Mouse (Mus musculus): ENCODE results near the gene Nup214.

DNA sequence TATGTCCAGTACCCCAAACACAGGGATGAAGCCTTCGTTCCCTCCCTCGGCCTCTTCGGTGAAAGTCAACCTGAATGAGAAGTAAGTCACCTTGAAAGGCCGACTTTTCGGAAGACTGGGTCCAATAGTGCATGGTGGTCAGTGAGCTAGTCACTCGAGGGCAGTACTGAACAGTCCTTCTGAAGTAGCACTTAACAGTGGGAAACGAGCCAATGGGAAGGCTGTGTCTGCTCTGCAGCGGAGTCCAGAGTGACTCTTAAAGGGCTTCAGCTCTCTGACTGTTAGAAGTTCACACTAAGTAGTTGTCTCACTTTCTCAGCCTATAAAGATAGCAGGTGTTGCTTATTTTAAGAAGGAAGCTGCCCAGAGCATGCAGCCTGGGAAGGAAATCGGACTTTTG lies 20.7 kb downstream of the Nup214 start:
- TF ChIP-seq MAFK (IDR thresholded peaks at IDR 0.05; ENCODE audit: insufficient read depth, low read depth, low read length) (no peak), ZC3H11A (IDR thresholded peaks at IDR 0.05; ENCODE audit: borderline replicate concordance, low read depth, low read length) (no peak), CHD2 (IDR thresholded peaks at IDR 0.05; ENCODE audit: low read depth, low read length) (no peak)

All from ES-E14 (cell line).